Mouse (Mus musculus) ES-Bruce4 (cell line): ENCODE results near the gene Gm4869. TPM values are rescaled to one million over a fixed set of nuclear protein-coding genes. Genes with fewer than 3 reads are reported as not detected.
"Not testable (repeated sequence)": the region's sequence is repeated elsewhere in the genome, so short reads cannot be mapped to it uniquely, and the experiment has no call there.

ENCODE experiments used
- H3K27ac ChIP-seq: 2 replicates; pipeline ENCODE4 v1.5.1; 2012; ENCODE audit warnings: low read length, inconsistent platforms; ENCODE audit not compliant: insufficient read depth
- H3K27me3 ChIP-seq: 2 replicates; pipeline ENCODE4 v1.6.1; 2012; ENCODE audit warnings: mild to moderate bottlenecking, low read length, inconsistent platforms; ENCODE audit not compliant: control insufficient read depth, poor library complexity, insufficient read depth, severe bottlenecking
- H3K36me3 ChIP-seq: 2 replicates; pipeline ENCODE4 v1.6.1; 2012; ENCODE audit warnings: inconsistent platforms, mild to moderate bottlenecking, low read length, moderate library complexity; ENCODE audit not compliant: control insufficient read depth, poor library complexity, insufficient read depth, severe bottlenecking
- H3K4me1 ChIP-seq: one replicate; pipeline ENCODE4 v1.8.1; 2011; ENCODE audit warnings: low read length; ENCODE audit not compliant: control insufficient read depth, insufficient read depth
- H3K4me3 ChIP-seq: 2 replicates; pipeline ENCODE4 v1.5.1; 2011; ENCODE audit warnings: low read depth, mild to moderate bottlenecking, low read length
- H3K9ac ChIP-seq: 2 replicates; pipeline ENCODE4 v1.6.1; 2012; ENCODE audit warnings: low read depth, mild to moderate bottlenecking, inconsistent platforms; ENCODE audit not compliant: poor library complexity, severe bottlenecking
- H3K9me3 ChIP-seq: replicated peaks from 2 replicates; pipeline ENCODE4 v1.6.1; 2012; ENCODE audit warnings: mild to moderate bottlenecking, low read length, inconsistent platforms; ENCODE audit not compliant: control insufficient read depth, poor library complexity, insufficient read depth, severe bottlenecking
- CTCF ChIP-seq: IDR thresholded peaks from one replicate; pipeline ENCODE4 v1.8.1; 2011; ENCODE audit warnings: low read depth, low read length
- EP300 ChIP-seq: IDR thresholded peaks from 2 replicates; pipeline ENCODE4 v1.6.1; 2011; ENCODE audit warnings: low read depth, low read length; ENCODE audit not compliant: insufficient read depth
- POLR2A ChIP-seq: IDR thresholded peaks from one replicate; pipeline ENCODE4 v1.8.1; 2011; ENCODE audit warnings: low read length; ENCODE audit not compliant: insufficient read depth
- polyA plus RNA-seq: library from polyadenylated mRNA; stranded (reverse); fragments of >200 nt; gene quantifications from 2 replicates; pipeline ENCODE4 v1.2.4, GENCODE M21; 2011; ENCODE audit warnings: low read depth; ENCODE audit not compliant: missing spikeins, insufficient read depth, insufficient read length

Gene Gm4869
- polyA plus RNA-seq, 1 experiment = 0.19 TPM

DNA sequence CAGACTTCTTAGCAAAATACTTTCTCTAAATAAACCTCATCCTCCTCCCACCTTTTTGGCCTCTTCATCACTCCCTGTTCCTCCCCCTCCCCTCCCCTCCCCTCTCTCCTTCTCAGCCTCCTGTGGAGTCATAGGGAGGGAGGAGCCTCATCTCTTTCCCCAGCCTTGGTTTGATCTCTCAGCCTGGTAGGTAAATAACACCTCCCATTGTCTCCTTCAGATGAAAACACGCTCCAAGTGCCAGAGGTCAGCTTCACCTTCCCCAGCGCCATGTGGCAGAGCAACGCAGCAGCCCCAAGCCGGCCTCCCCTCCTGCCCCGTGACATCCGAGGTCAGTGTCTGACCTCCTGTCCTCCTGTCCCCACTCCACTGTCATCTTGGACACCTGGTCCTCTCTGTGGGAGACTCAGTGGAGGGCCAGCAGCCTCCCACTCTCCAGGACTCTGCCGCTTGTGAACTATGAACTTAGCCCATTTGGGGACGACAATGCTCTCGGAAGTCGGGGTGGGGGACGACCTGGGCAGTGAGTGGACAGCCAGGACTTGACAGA lies 47.3 kb downstream of the Gm4869 start:
- H3K9ac ChIP-seq = no peak overlapping the region
- no peak overlapping the region; the same call in 1 of the 2 replicates for H3K27ac ChIP-seq
- TF ChIP-seq EP300 = peak; percentile 77; the same call in 1 of the 2 replicates
- TF ChIP-seq CTCF = no peak
- no peaks in the 10 kb centered on the region for H3K36me3 ChIP-seq
- no peaks in the 10 kb centered on the region for H3K27me3 ChIP-seq
- peaks cover 2% of the 10 kb centered on the region for H3K4me1 ChIP-seq
- no peaks in the 10 kb centered on the region for H3K9me3 ChIP-seq
- peak overlapping the region; percentile 0; the same call in 1 of the 2 replicates for H3K4me3 ChIP-seq

GRCm38 (mm10) chr5:140498176-140498575 lies 52.7 kb downstream of the Gm4869 start:
- Histone ChIP-seq H3K27ac (no peak overlapping the region), H3K36me3 (no peaks in the 10 kb centered on the region), H3K27me3 (no peaks in the 10 kb centered on the region), H3K4me1 (peaks cover 3% of the 10 kb centered on the region), H3K9me3 (no peaks in the 10 kb centered on the region), H3K9ac (no peak overlapping the region), H3K4me3 (no peak overlapping the region)
- no peak for TF ChIP-seq POLR2A
- no peak for TF ChIP-seq EP300
- no peak for TF ChIP-seq CTCF

GRCm38 (mm10) chr5:140500736-140501135 lies 55.3 kb downstream of the Gm4869 start:
- no peaks in the 10 kb centered on the region for H3K9me3 ChIP-seq

DNA sequence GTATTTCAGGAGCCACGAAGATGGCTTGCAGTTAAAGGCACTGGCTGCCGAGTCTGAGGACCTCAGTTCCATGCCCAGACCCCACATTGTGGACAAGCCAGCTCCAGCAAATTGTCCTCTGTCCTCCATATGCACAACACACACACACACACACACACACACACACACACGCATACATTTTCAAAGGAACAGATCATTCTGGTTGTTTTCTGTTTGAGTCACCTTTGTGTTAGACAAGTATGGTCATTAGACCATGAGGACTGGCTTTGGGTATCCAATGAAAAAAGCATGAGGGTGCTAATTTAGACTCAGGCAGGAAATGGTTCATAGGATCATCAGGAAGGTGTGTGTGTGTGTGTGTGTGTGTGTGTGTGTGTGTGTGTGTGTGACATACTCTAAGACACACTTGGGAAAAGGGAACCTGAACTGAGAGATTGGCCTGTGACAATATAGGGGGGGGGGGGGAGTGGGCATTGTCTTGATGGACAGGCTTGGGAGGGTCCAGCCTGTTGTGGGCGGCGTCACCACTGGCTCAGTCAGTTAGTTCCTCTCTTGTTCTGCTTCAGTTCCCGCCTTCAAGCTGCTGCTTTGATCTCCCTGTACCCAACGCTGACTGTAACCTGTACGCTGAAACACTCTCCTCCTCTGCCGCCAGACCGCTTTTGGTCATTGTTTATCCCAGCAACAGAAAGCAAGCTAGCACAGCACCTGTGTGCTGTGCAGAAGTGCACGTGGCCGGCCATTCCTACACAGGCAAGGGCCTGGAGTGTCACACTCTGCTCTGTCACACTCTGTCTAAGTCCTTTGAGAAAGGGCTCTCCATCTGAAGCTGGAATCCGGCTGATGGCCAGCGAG lies 56.8 kb downstream of the Gm4869 start:
- Histone ChIP-seq H3K4me1 (peaks cover 5% of the 10 kb centered on the region), H3K9me3 (no peaks in the 10 kb centered on the region), H3K27me3 (no peaks in the 10 kb centered on the region), H3K27ac (no peak overlapping the region), H3K9ac (0 out of 2 replicates have a peak overlapping the region, but pooled peaks have one; percentile 9), H3K4me3 (peak overlapping the region; percentile 17), H3K36me3 (no peaks in the 10 kb centered on the region)
- TF ChIP-seq CTCF = no peak
- TF ChIP-seq EP300 = no peak
- no peak for TF ChIP-seq POLR2A

More at GRCm38 (mm10) chr5:140500736-140501135, 55.3 kb downstream of the Gm4869 start:
- TF ChIP-seq CTCF (no peak), EP300 (no peak), POLR2A (no peak)
- Histone ChIP-seq H3K4me1 (peaks cover 3% of the 10 kb centered on the region), H3K9ac (no peak overlapping the region), H3K27ac (no peak overlapping the region), H3K27me3 (no peaks in the 10 kb centered on the region), H3K4me3 (no peak overlapping the region), H3K36me3 (no peaks in the 10 kb centered on the region)

- not testable (repeated sequence) for H3K27me3 ChIP-seq, H3K9me3 ChIP-seq, H3K27ac ChIP-seq, H3K36me3 ChIP-seq
- H3K4me1 ChIP-seq = peaks cover 11% of the 10 kb centered on the region
- peak overlapping the region; percentile 13; the same call in 1 of the 2 replicates for H3K9ac ChIP-seq
- peak overlapping the region; percentile 56 for H3K4me3 ChIP-seq
- peak; percentile 17 for TF ChIP-seq POLR2A
Measured at GRCm38 (mm10) chr5:140502925-140503324, 57.5 kb downstream of the Gm4869 start.

- peak; percentile 82 for TF ChIP-seq POLR2A
- peak; percentile 59; the same call in 1 of the 2 replicates for TF ChIP-seq EP300
- no peak for TF ChIP-seq CTCF
- Histone ChIP-seq H3K4me3 (peak within 1 kb of the TSS; percentile 63), H3K27me3 (no peaks in the 10 kb centered on the region), H3K9me3 (no peaks in the 10 kb centered on the region), H3K27ac (peak within 1 kb of the TSS; percentile 21; the same call in 1 of the 2 replicates), H3K9ac (peak within 1 kb of the TSS; percentile 22), H3K36me3 (no peaks in the 10 kb centered on the region), H3K4me1 (peaks cover 17% of the 10 kb centered on the region)
Measured at GRCm38 (mm10) chr5:140505208-140505780, 59.8 kb downstream of the Gm4869 start, which contains the start of gene Chst12. Gene Chst12, plus strand, starts transcription at chr5:140505550.
